Mouse (Mus musculus) thymus, postnatal 36 days (tissue): ENCODE results near the gene Tnpo1.

Experiments
- DNase-seq, 2 experiments: peaks; one replicate each; pipeline ENCODE4 v3.0.0; 2022; ENCODE audit warnings: mixed read lengths in 2 of 2

Tnpo1 gene

GRCm38 (mm10) chr13:98926213-98926957 lies at the start of gene Tnpo1:
Tnpo1 (minus strand) TSS chr13:98926384.
- peak; percentile 85 to 88 for DNase-seq

GRCm38 (mm10) chr13:98972090-98972489 lies 45.9 kb upstream of the Tnpo1 start:
- DNase-seq = no peak

- DNase-seq = no peak
Observed at GRCm38 (mm10) chr13:98971641-98972040, 45.5 kb upstream of the Tnpo1 start.

GRCm38 (mm10) chr13:98968517-98968916 lies 42.3 kb upstream of the Tnpo1 start:
- no peak for DNase-seq

- DNase-seq = no peak
Observed at GRCm38 (mm10) chr13:98967942-98968341, 41.8 kb upstream of the Tnpo1 start.

GRCm38 (mm10) chr13:98966583-98966982 lies 40.4 kb upstream of the Tnpo1 start:
- no peak for DNase-seq

- no peak for DNase-seq
Observed at GRCm38 (mm10) chr13:98963612-98964011, 37.4 kb upstream of the Tnpo1 start.

GRCm38 (mm10) chr13:98958177-98958576 lies 32.0 kb upstream of the Tnpo1 start:
- DNase-seq = no peak

- no peak for DNase-seq
Observed at GRCm38 (mm10) chr13:98956209-98956608, 30.0 kb upstream of the Tnpo1 start.

GRCm38 (mm10) chr13:98955676-98956075 lies 29.5 kb upstream of the Tnpo1 start:
- DNase-seq = no peak

GRCm38 (mm10) chr13:98955226-98955625 lies 29.0 kb upstream of the Tnpo1 start:
- no peak for DNase-seq

- DNase-seq = no peak
Observed at GRCm38 (mm10) chr13:98953830-98954229, 27.6 kb upstream of the Tnpo1 start.

- DNase-seq = no peak
Observed at GRCm38 (mm10) chr13:98951951-98952350, 25.8 kb upstream of the Tnpo1 start.

GRCm38 (mm10) chr13:98948146-98948545 lies 22.0 kb upstream of the Tnpo1 start:
- no peak for DNase-seq

- no peak for DNase-seq
Observed at GRCm38 (mm10) chr13:98946434-98946833, 20.2 kb upstream of the Tnpo1 start.

GRCm38 (mm10) chr13:98945908-98946307 lies 19.7 kb upstream of the Tnpo1 start:
- DNase-seq = no peak

GRCm38 (mm10) chr13:98945381-98945780 lies 19.2 kb upstream of the Tnpo1 start:
- no peak for DNase-seq

- DNase-seq = peak; percentile 34 to 37
Observed at GRCm38 (mm10) chr13:98944620-98945081, 18.5 kb upstream of the Tnpo1 start.

GRCm38 (mm10) chr13:98942360-98942759 lies 16.2 kb upstream of the Tnpo1 start:
- DNase-seq = no peak

- no peak for DNase-seq
Observed at GRCm38 (mm10) chr13:98941829-98942343, 15.7 kb upstream of the Tnpo1 start.

- DNase-seq = no peak
Observed at GRCm38 (mm10) chr13:98937108-98937507, 10.9 kb upstream of the Tnpo1 start.

GRCm38 (mm10) chr13:98928908-98929307 lies 2.7 kb upstream of the Tnpo1 start:
- DNase-seq = no peak

- DNase-seq = no peak
Observed at GRCm38 (mm10) chr13:98926958-98927242, 716 bp upstream of the Tnpo1 start.

- DNase-seq = peak in 1 of 2 experiments; percentile 51
Observed at GRCm38 (mm10) chr13:98925486-98926212, 535 bp downstream of the Tnpo1 start.
